Mouse (Mus musculus) MEL (cell line): ENCODE measurements around the gene Serinc5.

ENCODE experiments used
- CTCF ChIP-seq, 3 experiments: IDR thresholded peaks in 2 of 3; conservative IDR thresholded peaks in 1 of 3; 2 replicates each; pipeline ENCODE4 v1.5.1; 2011 to 2012; ENCODE audit warnings: low read length in 3 of 3, low read depth in 2 of 3, mild to moderate bottlenecking in 2 of 3, improper control_type of control experiment in 1 of 3, inconsistent platforms in 1 of 3, mixed read lengths in 1 of 3, moderate library complexity in 1 of 3; ENCODE audit not compliant: control insufficient read depth in 1 of 3, insufficient read depth in 1 of 3, poor library complexity in 1 of 3, severe bottlenecking in 1 of 3
- GATA1 ChIP-seq: IDR thresholded peaks from 2 replicates; pipeline ENCODE4 v1.6.1; 2011; ENCODE audit warnings: low read depth, low read length, improper control_type of control experiment
- USF1 ChIP-seq: IDR thresholded peaks from 2 replicates; pipeline ENCODE4 v1.6.1; 2014; ENCODE audit warnings: low read depth, mild to moderate bottlenecking, inconsistent platforms, low read length, improper control_type of control experiment, moderate library complexity

DNA sequence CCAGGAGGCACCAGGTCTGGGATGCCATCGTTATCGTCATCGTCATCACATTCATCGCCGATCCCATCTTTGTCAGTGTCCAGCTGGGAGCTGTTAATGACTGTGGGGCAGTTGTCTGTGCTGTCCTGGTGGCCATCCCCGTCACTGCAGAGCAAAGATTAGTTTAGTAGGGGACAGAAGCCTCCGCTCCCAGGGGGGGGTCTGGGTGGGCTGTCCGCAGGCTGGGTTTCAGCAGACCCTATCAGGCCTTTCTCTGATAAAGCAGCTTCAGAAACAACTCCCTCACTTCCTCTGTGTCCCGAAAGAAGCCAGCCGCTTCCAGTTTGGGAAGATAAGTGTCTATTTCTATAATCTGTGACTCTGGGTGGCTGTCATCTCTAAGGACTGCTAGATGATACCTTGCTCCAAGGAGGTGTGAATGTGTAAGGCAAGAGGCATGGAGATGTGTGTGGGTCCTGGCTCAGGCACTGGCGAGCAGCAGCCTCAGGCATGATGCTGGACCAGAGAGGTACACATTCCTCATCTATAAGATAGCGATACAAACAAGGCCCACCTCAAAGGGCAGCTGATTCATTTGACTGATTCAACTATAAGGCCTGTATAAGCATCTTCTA is 147.2 kb downstream of the Serinc5 start:
- TF ChIP-seq CTCF (IDR thresholded peaks at IDR 0.05 in 2 of 3, conservative IDR thresholded peaks at IDR 0.05 in 1 of 3; ENCODE audit: control insufficient read depth in 1 of 3, insufficient read depth in 1 of 3, low read depth in 2 of 3, low read length in 3 of 3, poor library complexity in 1 of 3, severe bottlenecking in 1 of 3) (no peak), GATA1 (no peak), USF1 (no peak)
